Mouse (Mus musculus) CH12.LX (cell line): ENCODE data around the gene Cxcl13. TPM values are rescaled to one million over a fixed set of nuclear protein-coding genes. Genes with fewer than 3 reads are reported as not detected.

Experiments used
- DNase-seq: peaks from one replicate; pipeline ENCODE4 v3.0.0-alpha.2; 2013; ENCODE audit errors: extremely low read depth
- H3K27ac ChIP-seq: 2 replicates; pipeline ENCODE4 v1.5.1; 2012; ENCODE audit warnings: low read depth, mild to moderate bottlenecking, control low read depth, moderate library complexity; ENCODE audit not compliant: insufficient read depth
- H3K27me3 ChIP-seq: replicated peaks from 2 replicates; pipeline ENCODE3; 2012; ENCODE audit warnings: inconsistent platforms
- H3K36me3 ChIP-seq, 2 experiments: replicated peaks in 1 of 2; 2 replicates each; pipeline versions ENCODE3 to v1.6.1; 2012; ENCODE audit warnings: inconsistent platforms in 1 of 2, low read length in 1 of 2, mild to moderate bottlenecking in 1 of 2, mixed read lengths in 1 of 2, moderate library complexity in 1 of 2; ENCODE audit not compliant: control insufficient read depth in 1 of 2, insufficient read depth in 1 of 2
- H3K4me1 ChIP-seq, 2 experiments: 2 replicates each; pipeline ENCODE4 v1.6.1; 2012; ENCODE audit warnings: inconsistent platforms in 1 of 2, moderate library complexity in 1 of 2; ENCODE audit not compliant: insufficient read depth in 2 of 2, control insufficient read depth in 1 of 2
- H3K4me2 ChIP-seq: 2 replicates; pipeline ENCODE4 v1.6.1; 2012; ENCODE audit warnings: low read depth, mild to moderate bottlenecking, control low read depth; ENCODE audit not compliant: poor library complexity, insufficient read depth, severe bottlenecking
- H3K4me3 ChIP-seq, 3 experiments: fragments of 150-350 bp in 1 of 3; sonication (generic) in 1 of 3; replicated peaks in 1 of 3; 2 replicates each; pipeline versions ENCODE3 to v1.5.1; 2011 to 2012; ENCODE audit warnings: low read depth in 2 of 3, low read length in 2 of 3, mild to moderate bottlenecking in 2 of 3, moderate library complexity in 2 of 3, control low read depth in 1 of 3, improper control_type of control experiment in 1 of 3, inconsistent platforms in 1 of 3, mixed read lengths in 1 of 3; ENCODE audit not compliant: poor library complexity in 1 of 3
- H3K79me2 ChIP-seq: replicated peaks from 2 replicates; pipeline ENCODE4 v1.6.1; 2012; ENCODE audit warnings: mild to moderate bottlenecking, moderate library complexity; ENCODE audit not compliant: control insufficient read depth, poor library complexity, insufficient read depth, severe bottlenecking; ENCODE audit errors: extremely low read depth
- H3K9ac ChIP-seq: 2 replicates; pipeline ENCODE4 v1.6.1; 2012; ENCODE audit warnings: low read depth, mild to moderate bottlenecking, control low read depth, moderate library complexity; ENCODE audit not compliant: insufficient read depth
- H3K9me3 ChIP-seq: replicated peaks from 2 replicates; pipeline ENCODE3; 2012; ENCODE audit warnings: low read length, inconsistent platforms, mixed read lengths
- BHLHE40 ChIP-seq: IDR thresholded peaks from 2 replicates; pipeline ENCODE4 v1.6.1; 2011; ENCODE audit warnings: mild to moderate bottlenecking, low read depth, low read length, improper control_type of control experiment
- CTCF ChIP-seq, 2 experiments: IDR thresholded peaks in 1 of 2; conservative IDR thresholded peaks in 1 of 2; 2 replicates each; pipeline ENCODE4 v1.5.1; 2011 to 2012; ENCODE audit warnings: low read depth in 2 of 2, low read length in 2 of 2, improper control_type of control experiment in 1 of 2, inconsistent platforms in 1 of 2, mild to moderate bottlenecking in 1 of 2, moderate library complexity in 1 of 2
- IRF4 ChIP-seq: IDR thresholded peaks from 2 replicates; pipeline ENCODE4 v1.6.1; 2014; ENCODE audit warnings: low read depth, mild to moderate bottlenecking, inconsistent platforms, low read length, improper control_type of control experiment
- KAT2A ChIP-seq: IDR thresholded peaks from 2 replicates; pipeline ENCODE4 v1.6.1; 2012; ENCODE audit warnings: low read length, improper control_type of control experiment, inconsistent platforms; ENCODE audit not compliant: insufficient replicate concordance
- MAFK ChIP-seq: IDR thresholded peaks from 2 replicates; pipeline ENCODE4 v1.6.1; 2011; ENCODE audit warnings: low read length, improper control_type of control experiment; ENCODE audit not compliant: insufficient replicate concordance
- MAX ChIP-seq: IDR thresholded peaks from 2 replicates; pipeline ENCODE4 v1.6.1; 2011; ENCODE audit warnings: low read length, improper control_type of control experiment
- PAX5 ChIP-seq: IDR thresholded peaks from 2 replicates; pipeline ENCODE4 v1.6.1; 2012; ENCODE audit warnings: low read length, inconsistent platforms, mixed read lengths
- POLR2A ChIP-seq: IDR thresholded peaks from 2 replicates; pipeline ENCODE4 v1.6.1; 2011; ENCODE audit warnings: low read depth, mild to moderate bottlenecking, improper control_type of control experiment, low read length
- SIN3A ChIP-seq: IDR thresholded peaks from 2 replicates; pipeline ENCODE4 v1.6.1; 2012; ENCODE audit warnings: low read length, improper control_type of control experiment, inconsistent platforms
- SMC3 ChIP-seq: IDR thresholded peaks from 2 replicates; pipeline ENCODE4 v1.6.1; 2011; ENCODE audit warnings: low read depth, low read length, improper control_type of control experiment
- USF2 ChIP-seq: conservative IDR thresholded peaks from 2 replicates; pipeline ENCODE4 v1.6.1; 2011; ENCODE audit warnings: low read depth, low read length, improper control_type of control experiment
- ZNF384 ChIP-seq: IDR thresholded peaks from 2 replicates; pipeline ENCODE4 v1.6.1; 2012; ENCODE audit warnings: low read depth, low read length, improper control_type of control experiment, inconsistent platforms
- dilution Hi-C: fragments of 300-500 bp; cut with MboI; formaldehyde crosslinking; loops from 2 replicates; pipeline ENCODE4 v1.14.3; 2020; ENCODE audit warnings: low sequenced_read_pairs; ENCODE audit not compliant: extremely low pct_unique_long_range_greater_than_20kb, extremely low pct_ligation_motif_present
- in situ Hi-C: fragments of 300-500 bp; cut with MboI; formaldehyde crosslinking; loops from 3 replicates; pipeline ENCODE4 v1.14.3; 2019; ENCODE audit warnings: low sequenced_read_pairs, low pct_ligation_motif_present, low pct_unique_long_range_greater_than_20kb, mixed read lengths
- polyA plus RNA-seq: library from polyadenylated mRNA; unstranded; fragments of >175 nt; gene quantifications from 2 replicates; pipeline ENCODE4 v1.2.1, GENCODE M21; 2012; ENCODE audit warnings: low read depth; ENCODE audit not compliant: insufficient read length
- total RNA-seq, 2 experiments: library from RNA; depleted of rRNA; stranded (reverse); fragments of 300-350 nt in 1 of 2; fragments of >200 nt in 1 of 2; gene quantifications; 2 replicates each; pipeline ENCODE4 v1.2.3; 2012 to 2014

Gene Cxcl13
- total and polyA plus RNA-seq, 3 experiments = not detected

DNA sequence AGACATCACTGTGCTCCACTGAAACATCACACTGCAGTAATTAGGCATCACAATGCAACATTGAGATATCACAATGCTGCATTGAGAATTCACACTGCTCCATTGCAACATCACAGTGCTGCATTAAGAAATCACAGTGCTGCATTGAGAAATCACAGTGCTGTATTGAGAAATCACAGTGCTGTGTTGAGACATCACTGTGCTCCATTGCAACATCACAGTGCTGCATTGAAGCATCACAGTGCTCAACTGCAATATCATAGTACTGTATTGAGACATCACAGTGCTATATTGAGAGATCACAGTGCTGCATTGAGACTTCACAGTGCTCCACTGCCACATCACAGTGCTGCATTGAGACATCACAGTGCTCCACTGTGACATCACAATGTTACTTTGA lies 46.6 kb downstream of the Cxcl13 start:
- H3K79me2 ChIP-seq = no peaks in the 10 kb centered on the region
- no peak overlapping the region for H3K4me3 ChIP-seq
- dilution Hi-C loops = no loop called here
- no peaks in the 10 kb centered on the region for H3K36me3 ChIP-seq
- H3K27ac ChIP-seq = no peak overlapping the region
- H3K27me3 ChIP-seq = no peaks in the 10 kb centered on the region
- DNase-seq = no peak
- in situ Hi-C loops = no loop called here
- TF ChIP-seq PAX5 (no peak), ZNF384 (no peak)
- no peaks in the 10 kb centered on the region for H3K9me3 ChIP-seq
- H3K4me2 ChIP-seq = no peak overlapping the region
- no peak overlapping the region for H3K9ac ChIP-seq
- H3K4me1 ChIP-seq = no peaks in the 10 kb centered on the region

DNA sequence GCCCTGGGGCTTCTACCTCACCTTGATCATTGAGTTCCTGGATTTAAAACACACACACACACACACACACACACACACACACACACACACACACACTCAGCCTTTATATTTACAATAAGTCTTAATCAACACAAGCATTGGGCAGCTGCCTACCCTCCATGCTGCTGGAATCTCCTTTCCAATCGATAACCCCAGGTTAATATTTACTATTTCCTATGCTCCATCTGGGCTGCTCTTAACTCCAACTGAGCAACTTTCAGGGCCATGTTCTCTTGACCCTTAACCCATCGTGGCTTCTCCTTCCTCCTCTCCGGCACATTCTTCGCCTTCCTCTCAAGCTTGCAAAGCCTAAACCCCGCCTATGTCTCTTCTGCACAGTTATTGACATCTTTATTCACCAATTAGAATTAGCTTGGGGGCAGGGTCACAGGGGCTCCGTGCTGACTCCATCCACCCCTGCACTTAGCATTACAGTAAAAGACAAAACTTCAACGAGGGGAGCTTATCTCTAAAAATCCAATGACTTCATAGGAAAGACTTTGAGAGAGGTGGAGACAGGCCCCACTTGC lies 51.6 kb downstream of the Cxcl13 start:
- Histone ChIP-seq H3K36me3 (no peaks in the 10 kb centered on the region), H3K27ac (no peak overlapping the region), H3K27me3 (no peaks in the 10 kb centered on the region), H3K4me2 (peak overlapping the region; percentile 38; the same call in 1 of the 2 replicates), H3K79me2 (no peaks in the 10 kb centered on the region), H3K9ac (no peak overlapping the region), H3K4me1 (no peaks in the 10 kb centered on the region), H3K9me3 (no peaks in the 10 kb centered on the region), H3K4me3 (no peak overlapping the region)
- DNase-seq = no peak
- dilution Hi-C loops = no loop called here
- TF ChIP-seq USF2 (no peak), SIN3A (no peak), IRF4 (no peak), MAFK (no peak), ZNF384 (no peak), KAT2A (no peak), BHLHE40 (no peak), SMC3 (no peak), CTCF (conservative IDR thresholded peaks at IDR 0.05 in 1 of 2, IDR thresholded peaks at IDR 0.05 in 1 of 2; ENCODE audit: low read depth in 2 of 2, low read length in 2 of 2) (no peak), POLR2A (no peak)
- in situ Hi-C loops = no loop called here

DNA sequence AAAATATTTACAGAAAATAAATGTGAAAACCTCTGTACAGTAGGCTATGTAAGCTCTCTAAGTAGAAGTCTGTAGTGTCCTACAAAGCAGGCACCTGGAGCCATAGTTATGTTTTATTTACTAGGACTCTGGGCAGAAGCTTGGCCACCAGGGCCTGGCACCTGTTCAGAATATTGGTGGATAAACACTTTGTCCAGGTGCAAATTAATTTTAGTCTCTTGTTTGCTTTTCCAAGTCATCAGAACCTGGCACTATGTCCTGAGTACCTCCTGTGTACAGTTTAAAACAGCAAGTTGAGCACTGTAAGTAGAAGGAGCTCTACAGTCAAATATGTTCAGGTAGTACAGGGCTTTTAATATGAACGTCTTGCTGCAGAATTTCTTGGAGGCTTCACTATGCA lies 52.3 kb downstream of the Cxcl13 start:
- in situ Hi-C loops = no loop called here
- Histone ChIP-seq H3K4me2 (no peak overlapping the region), H3K27ac (no peak overlapping the region), H3K79me2 (no peaks in the 10 kb centered on the region), H3K36me3 (no peaks in the 10 kb centered on the region), H3K9me3 (no peaks in the 10 kb centered on the region), H3K4me3 (no peak overlapping the region), H3K4me1 (no peaks in the 10 kb centered on the region), H3K27me3 (no peaks in the 10 kb centered on the region), H3K9ac (no peak overlapping the region)
- no peak for DNase-seq
- no peak for TF ChIP-seq MAX
- dilution Hi-C loops = no loop called here

Other genes with a start within 250 kb of the Cxcl13 start
- gene Gm7978, start 220.8 kb upstream of the Cxcl13 start, total RNA-seq (2012; rRNA removed) = not detected in 2 replicates
- gene Gm7978, start 220.8 kb upstream of the Cxcl13 start, total RNA-seq (2014; rRNA removed) = not detected in 2 replicates
- not detected in 2 replicates for gene Gm7978, start 220.8 kb upstream of the Cxcl13 start, polyA plus RNA-seq
- not detected in 2 replicates for gene Gm7982, start 214.9 kb upstream of the Cxcl13 start, total RNA-seq (2012; rRNA removed)
- not detected in 2 replicates for gene Gm7982, start 214.9 kb upstream of the Cxcl13 start, total RNA-seq (2014; rRNA removed)
- gene Gm7982, start 214.9 kb upstream of the Cxcl13 start, polyA plus RNA-seq = not detected in 2 replicates
- not detected in 2 replicates for gene E330014E10Rik, start 181.0 kb upstream of the Cxcl13 start, total RNA-seq (2012; rRNA removed)
- gene E330014E10Rik, start 181.0 kb upstream of the Cxcl13 start, total RNA-seq (2014; rRNA removed) = not detected in 2 replicates
- gene E330014E10Rik, start 181.0 kb upstream of the Cxcl13 start, polyA plus RNA-seq = not detected in 2 replicates
- gene Cnot6l, start 207.2 kb downstream of the Cxcl13 start, total RNA-seq (2012; rRNA removed) = 19.6 and 23.0 TPM in 2 replicates
- 23.5 and 28.0 TPM in 2 replicates for gene Cnot6l, start 207.2 kb downstream of the Cxcl13 start, total RNA-seq (2014; rRNA removed)
- gene Cnot6l, start 207.2 kb downstream of the Cxcl13 start, polyA plus RNA-seq = 33.4 and 40.0 TPM in 2 replicates